Mouse (Mus musculus): ENCODE measurements around the gene Anks1b. TPM values are rescaled to one million over a fixed set of nuclear protein-coding genes. Genes with fewer than 3 reads are reported as not detected.

The Anks1b gene
- polyA plus RNA-seq, 1 experiment from 2014 or later, result 23.6 TPM

DNA sequence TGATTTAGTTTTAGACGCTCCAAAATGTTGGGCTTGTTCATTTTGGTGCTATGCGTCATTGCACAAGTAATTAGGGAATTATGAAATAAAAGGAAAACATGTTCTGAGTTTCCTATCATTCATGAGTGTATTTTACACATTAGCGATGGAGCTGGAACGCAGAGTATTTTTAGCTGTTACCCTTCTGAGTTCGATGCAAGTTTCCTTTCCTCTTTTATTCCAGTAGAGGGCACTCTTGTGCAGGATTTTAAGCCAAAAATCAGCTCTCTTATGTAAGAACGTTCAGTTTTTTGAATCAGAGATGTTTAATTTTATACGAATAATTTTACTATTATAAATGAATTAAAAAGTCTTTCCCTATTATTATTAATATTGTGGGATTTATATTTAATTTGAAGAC is 208.3 kb downstream of the Anks1b start:
- Histone ChIP-seq H3K9me3 (no peaks in the 10 kb centered on the region), H3K4me2 (no peak overlapping the region), H3K27me3 (no peaks in the 10 kb centered on the region), H3K36me3 (replicated peaks) (no peaks in the 10 kb centered on the region), H3K4me3 (replicated peaks) (no peak overlapping the region), H3K9ac (no peak overlapping the region), H3K27ac (no peak overlapping the region), H3K4me1 (no peaks in the 10 kb centered on the region)
- ATAC-seq (ENCODE audit: low FRiP score), result peak; percentile 23; the same call in 1 of the 2 replicates
- WGBS, result 22% methylated on average over 7 of the region's 7 CpGs

DNA sequence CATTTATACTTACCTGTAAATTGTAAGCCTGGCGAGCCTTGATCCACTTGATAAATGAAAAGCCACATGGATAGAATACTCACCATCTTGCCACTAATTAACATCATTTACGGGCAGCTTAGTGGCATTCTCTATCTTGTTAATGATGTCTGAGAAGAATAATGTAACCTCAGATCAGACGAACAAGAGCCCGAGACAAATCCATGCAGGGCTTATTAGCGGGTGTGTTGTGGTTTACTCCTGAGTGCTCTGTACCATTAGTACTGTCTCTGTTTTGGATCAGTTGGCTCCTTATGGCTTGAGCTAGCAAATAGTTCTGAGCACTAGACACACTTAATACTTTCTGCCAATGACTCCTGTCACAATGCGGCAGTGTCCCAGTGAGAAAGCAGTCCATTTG is 220.6 kb downstream of the Anks1b start:
- ATAC-seq (ENCODE audit: low FRiP score), result no peak
- H3K27ac ChIP-seq, result no peak overlapping the region
- no peaks in the 10 kb centered on the region for H3K9me3 ChIP-seq
- no peak overlapping the region for H3K4me3 ChIP-seq (replicated peaks)
- no peak overlapping the region for H3K4me2 ChIP-seq
- no peak overlapping the region for H3K9ac ChIP-seq
- H3K4me1 ChIP-seq, result no peaks in the 10 kb centered on the region
- H3K36me3 ChIP-seq (replicated peaks), result no peaks in the 10 kb centered on the region
- WGBS, result 49% methylated on average over 6 of the region's 6 CpGs
- H3K27me3 ChIP-seq, result no peaks in the 10 kb centered on the region

DNA sequence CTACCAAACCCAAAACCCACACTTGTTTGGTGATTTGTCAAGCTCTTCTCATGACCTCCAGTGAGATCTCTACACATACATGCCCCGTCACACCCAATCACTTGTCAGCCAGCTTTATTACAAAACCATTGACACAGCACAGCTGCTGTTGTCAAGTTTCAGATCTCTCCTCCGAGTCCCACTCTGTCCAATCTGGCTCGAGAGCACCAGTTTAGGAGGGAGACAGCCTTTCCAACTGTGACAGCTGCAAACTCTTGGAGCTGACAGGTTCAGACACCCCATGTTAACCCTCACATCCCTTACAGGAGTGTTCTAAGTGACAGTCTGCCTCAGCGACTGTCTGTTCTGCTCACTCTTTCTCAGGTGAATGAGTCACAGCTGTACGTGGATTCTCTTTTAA is 239.4 kb downstream of the Anks1b start:
- no peak overlapping the region for H3K27ac ChIP-seq
- no peaks in the 10 kb centered on the region for H3K4me1 ChIP-seq
- no peaks in the 10 kb centered on the region for H3K9me3 ChIP-seq
- 77% methylated on average over 5 of the region's 5 CpGs for WGBS
- no peak overlapping the region for H3K4me2 ChIP-seq
- no peak overlapping the region for H3K4me3 ChIP-seq (replicated peaks)
- H3K9ac ChIP-seq, result no peak overlapping the region
- H3K27me3 ChIP-seq, result no peaks in the 10 kb centered on the region
- H3K36me3 ChIP-seq (replicated peaks), result no peaks in the 10 kb centered on the region
- ATAC-seq (ENCODE audit: low FRiP score), result no peak

DNA sequence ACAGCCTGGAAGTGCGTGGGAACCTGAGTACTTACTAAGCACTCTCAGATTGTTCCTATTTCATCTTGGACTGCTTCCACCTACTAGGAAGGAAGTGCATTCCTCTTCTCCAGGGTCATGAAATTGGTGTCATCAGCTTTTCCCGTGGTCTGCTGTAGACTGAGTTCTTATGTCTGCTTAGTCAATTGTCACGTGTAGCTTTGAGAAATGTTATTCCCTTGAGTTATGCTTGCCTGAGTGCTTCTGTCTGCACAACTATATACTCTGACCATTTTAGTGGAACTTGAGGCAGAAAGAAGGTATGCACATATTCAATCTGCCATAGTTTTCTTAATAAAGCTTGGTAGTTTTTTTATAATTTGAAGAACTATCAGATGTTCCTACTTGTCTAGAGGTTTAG is 243.6 kb downstream of the Anks1b start:
- Histone ChIP-seq H3K4me3 (replicated peaks) (no peak overlapping the region), H3K9ac (no peak overlapping the region), H3K9me3 (no peaks in the 10 kb centered on the region), H3K27ac (no peak overlapping the region), H3K27me3 (no peaks in the 10 kb centered on the region), H3K4me1 (no peaks in the 10 kb centered on the region), H3K36me3 (replicated peaks) (no peaks in the 10 kb centered on the region), H3K4me2 (no peak overlapping the region)
- 86% methylated on average over 3 of the region's 3 CpGs for WGBS
- ATAC-seq (ENCODE audit: low FRiP score), result no peak

DNA sequence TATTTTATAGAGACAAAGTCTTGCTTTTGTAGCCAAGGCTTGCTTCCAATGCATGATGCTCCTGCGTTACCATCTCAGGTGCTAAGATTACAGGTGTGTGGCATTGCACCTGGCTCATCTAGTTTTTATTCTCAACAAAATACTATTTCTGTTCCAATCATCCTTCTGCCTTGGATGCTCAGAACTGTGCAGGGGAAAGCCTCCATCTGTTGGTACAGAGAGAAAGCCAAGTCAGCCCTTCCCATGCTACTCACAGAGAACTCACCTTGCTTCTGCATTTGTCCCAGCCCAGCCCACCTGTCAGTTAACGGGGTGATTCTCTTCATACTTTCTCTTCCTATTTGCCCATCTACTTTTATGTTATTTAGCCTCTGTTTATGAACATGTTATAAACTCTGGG is 244.5 kb downstream of the Anks1b start:
- Histone ChIP-seq H3K4me3 (replicated peaks) (no peak overlapping the region), H3K27me3 (no peaks in the 10 kb centered on the region)
- no peak for ATAC-seq (ENCODE audit: low FRiP score)

DNA sequence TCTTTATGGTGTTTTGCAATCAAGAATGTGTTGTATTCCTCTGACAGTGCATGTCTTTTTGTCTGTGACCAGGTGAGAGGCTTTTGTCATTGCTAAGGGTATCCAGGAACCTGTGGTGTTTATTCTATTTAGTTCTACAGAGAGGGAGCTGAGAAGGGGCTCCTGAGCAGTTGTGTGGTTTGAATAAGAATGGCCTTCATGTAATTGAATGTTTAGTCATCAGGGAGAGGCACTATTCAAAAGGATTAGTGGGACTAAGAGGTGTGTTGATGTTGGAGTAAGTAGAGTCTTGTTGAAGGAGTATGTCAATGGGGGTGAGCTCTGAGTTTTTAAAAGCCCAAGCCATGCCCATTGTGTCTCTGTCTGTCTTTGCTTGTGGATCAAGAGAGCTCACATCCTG is 264.2 kb downstream of the Anks1b start:
- H3K4me1 ChIP-seq, result no peaks in the 10 kb centered on the region
- H3K4me2 ChIP-seq, result no peak overlapping the region
- H3K27me3 ChIP-seq, result no peaks in the 10 kb centered on the region
- H3K4me3 ChIP-seq (replicated peaks), result no peak overlapping the region
- no peak for ATAC-seq (ENCODE audit: low FRiP score)
- H3K9me3 ChIP-seq, result no peaks in the 10 kb centered on the region
- no peaks in the 10 kb centered on the region for H3K36me3 ChIP-seq (replicated peaks)
- no peak overlapping the region for H3K9ac ChIP-seq
- H3K27ac ChIP-seq, result no peak overlapping the region

More for the DNA sequence above, 244.5 kb downstream of the Anks1b start:
- WGBS, result 90% methylated on average over 2 of the region's 2 CpGs
- Histone ChIP-seq H3K27ac (no peak overlapping the region), H3K9me3 (no peaks in the 10 kb centered on the region), H3K36me3 (replicated peaks) (no peaks in the 10 kb centered on the region), H3K9ac (no peak overlapping the region), H3K4me1 (no peaks in the 10 kb centered on the region), H3K4me2 (no peak overlapping the region)

DNA sequence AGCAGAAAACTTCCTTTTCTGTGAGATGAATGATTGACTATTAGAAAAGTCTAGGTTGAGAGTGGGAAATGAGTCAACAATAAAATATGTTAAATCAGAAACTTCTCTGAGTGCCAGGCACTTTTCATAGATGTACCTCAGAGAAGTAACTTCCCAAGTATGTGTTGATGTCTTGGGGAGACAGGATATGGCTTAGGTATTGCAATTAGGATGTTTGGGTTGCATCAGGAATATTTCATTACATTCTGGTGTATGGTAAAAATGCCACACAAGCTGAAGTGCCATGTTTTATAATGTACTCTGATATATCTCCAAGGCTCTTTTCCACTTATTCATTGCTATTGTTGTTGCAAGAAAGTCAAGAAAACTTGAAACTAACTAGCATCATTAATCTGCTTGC is 267.6 kb downstream of the Anks1b start:
- Histone ChIP-seq H3K36me3 (replicated peaks) (no peaks in the 10 kb centered on the region), H3K27ac (no peak overlapping the region), H3K4me2 (no peak overlapping the region), H3K4me1 (no peaks in the 10 kb centered on the region), H3K27me3 (no peaks in the 10 kb centered on the region), H3K4me3 (replicated peaks) (no peak overlapping the region), H3K9me3 (no peaks in the 10 kb centered on the region), H3K9ac (no peak overlapping the region)
- no peak for ATAC-seq (ENCODE audit: low FRiP score)

DNA sequence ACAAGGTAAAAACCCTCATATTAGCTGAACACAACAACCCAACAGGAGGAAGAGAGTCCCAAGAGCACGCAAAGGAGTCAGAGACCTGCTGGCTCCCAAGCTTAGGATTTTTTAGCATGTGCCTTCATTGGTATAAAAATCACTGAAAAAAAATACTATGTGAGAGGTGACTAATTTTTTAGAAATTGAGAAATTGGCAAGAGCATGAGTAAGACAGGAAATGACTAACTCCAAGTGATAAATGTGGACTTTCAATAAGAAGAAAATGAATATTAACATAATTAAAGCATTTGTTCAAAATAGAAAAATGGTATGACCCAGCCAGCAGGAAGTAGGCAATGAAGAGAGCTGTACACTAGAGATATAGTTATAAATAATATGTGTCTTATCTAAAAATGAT is 271.1 kb downstream of the Anks1b start:
- no peak overlapping the region for H3K4me2 ChIP-seq
- 97% methylated on average over 1 of the region's 1 CpGs for WGBS
- no peak for ATAC-seq (ENCODE audit: low FRiP score)

DNA sequence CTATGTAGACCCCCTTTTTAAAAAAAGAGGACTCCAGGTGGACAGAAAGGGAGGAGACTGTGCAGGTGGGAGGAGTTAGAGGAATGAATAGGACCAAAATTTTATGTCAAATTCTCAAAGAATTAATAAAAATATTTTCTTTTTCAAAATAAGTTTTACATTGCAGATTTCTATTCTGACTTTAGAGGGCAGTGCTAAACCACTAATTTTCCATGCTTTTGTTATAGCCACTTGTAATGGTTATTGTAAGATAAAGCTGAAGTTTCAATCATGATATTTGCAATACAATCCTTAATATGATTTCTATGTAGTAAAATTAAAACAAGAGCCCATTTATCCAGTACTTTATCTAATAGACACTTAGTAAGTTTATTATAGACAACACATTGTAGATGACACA is 278.2 kb downstream of the Anks1b start:
- no peak overlapping the region for H3K27ac ChIP-seq
- H3K9ac ChIP-seq, result no peak overlapping the region
- ATAC-seq (ENCODE audit: low FRiP score), result no peak
- H3K36me3 ChIP-seq (replicated peaks), result no peaks in the 10 kb centered on the region
- H3K4me1 ChIP-seq, result no peaks in the 10 kb centered on the region
- H3K27me3 ChIP-seq, result no peaks in the 10 kb centered on the region
- no peak overlapping the region for H3K4me2 ChIP-seq
- no peaks in the 10 kb centered on the region for H3K9me3 ChIP-seq
- H3K4me3 ChIP-seq (replicated peaks), result no peak overlapping the region

More for the DNA sequence above, 271.1 kb downstream of the Anks1b start:
- no peaks in the 10 kb centered on the region for H3K36me3 ChIP-seq (replicated peaks)
- no peaks in the 10 kb centered on the region for H3K27me3 ChIP-seq
- no peaks in the 10 kb centered on the region for H3K9me3 ChIP-seq
- H3K27ac ChIP-seq, result no peak overlapping the region
- H3K4me3 ChIP-seq (replicated peaks), result no peak overlapping the region
- no peaks in the 10 kb centered on the region for H3K4me1 ChIP-seq
- H3K9ac ChIP-seq, result no peak overlapping the region

DNA sequence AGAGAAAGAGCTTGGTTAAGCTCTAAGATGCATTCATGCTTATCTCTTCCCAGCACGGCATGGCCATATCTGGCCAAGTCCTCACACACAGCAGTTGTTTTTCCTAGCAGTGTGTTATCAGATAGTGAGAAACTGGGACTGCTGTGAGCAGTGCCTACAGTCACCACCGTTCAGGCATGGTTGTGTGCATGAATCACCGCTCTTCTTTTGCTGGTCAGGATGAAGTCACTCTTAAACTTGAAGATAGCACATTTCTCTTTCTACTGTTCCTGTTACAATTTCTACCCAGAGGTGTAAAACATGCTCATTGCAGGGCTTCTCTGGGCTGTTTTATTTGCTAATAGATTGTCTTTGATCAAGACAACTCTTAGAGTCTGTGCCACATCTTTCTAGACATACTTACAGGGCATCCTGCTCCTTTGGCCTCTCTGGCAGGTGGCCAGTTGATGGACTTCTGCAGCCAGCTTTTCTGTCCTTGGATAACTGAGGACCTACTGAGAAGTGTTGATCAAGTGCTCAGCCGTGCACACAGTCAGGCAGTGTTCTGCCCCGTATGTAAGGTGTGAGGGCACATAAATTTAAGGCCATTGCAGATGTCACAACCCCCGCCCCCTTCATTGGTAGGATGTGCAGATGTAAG is 296.8 kb downstream of the Anks1b start:
- Histone ChIP-seq H3K9ac (no peak overlapping the region), H3K27me3 (no peaks in the 10 kb centered on the region), H3K4me2 (no peak overlapping the region), H3K36me3 (replicated peaks) (no peaks in the 10 kb centered on the region), H3K4me3 (replicated peaks) (no peak overlapping the region), H3K9me3 (no peaks in the 10 kb centered on the region), H3K4me1 (no peaks in the 10 kb centered on the region), H3K27ac (no peak overlapping the region)
- no peak for ATAC-seq (ENCODE audit: low FRiP score)
- WGBS, result 90% methylated on average over 6 of the region's 6 CpGs

DNA sequence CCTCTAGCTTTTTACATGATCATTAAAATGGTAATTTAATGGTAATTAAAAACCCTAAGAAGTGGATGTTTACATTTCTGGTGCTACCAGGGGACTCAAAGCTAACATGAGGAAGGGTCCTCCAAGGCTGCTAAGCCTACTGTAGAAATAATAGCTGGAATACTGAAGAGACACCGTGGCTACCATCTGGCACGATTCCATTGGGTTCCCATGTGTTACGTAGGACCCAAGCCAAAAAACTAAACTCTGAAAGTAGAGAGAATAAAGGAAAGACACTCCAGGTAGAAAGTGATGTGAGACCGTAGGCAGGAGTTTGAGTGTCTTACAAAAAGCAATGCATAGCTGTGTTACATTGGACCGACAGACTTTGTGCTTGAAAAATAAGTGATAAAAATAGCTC is 317.1 kb downstream of the Anks1b start:
- no peak for ATAC-seq (ENCODE audit: low FRiP score)
- H3K4me2 ChIP-seq, result no peak overlapping the region
- no peak overlapping the region for H3K9ac ChIP-seq
- no peaks in the 10 kb centered on the region for H3K4me1 ChIP-seq
- H3K27me3 ChIP-seq, result no peaks in the 10 kb centered on the region
- 61% methylated on average over 5 of the region's 5 CpGs for WGBS
- no peaks in the 10 kb centered on the region for H3K9me3 ChIP-seq
- H3K27ac ChIP-seq, result no peak overlapping the region
- H3K36me3 ChIP-seq (replicated peaks), result no peaks in the 10 kb centered on the region
- no peak overlapping the region for H3K4me3 ChIP-seq (replicated peaks)

DNA sequence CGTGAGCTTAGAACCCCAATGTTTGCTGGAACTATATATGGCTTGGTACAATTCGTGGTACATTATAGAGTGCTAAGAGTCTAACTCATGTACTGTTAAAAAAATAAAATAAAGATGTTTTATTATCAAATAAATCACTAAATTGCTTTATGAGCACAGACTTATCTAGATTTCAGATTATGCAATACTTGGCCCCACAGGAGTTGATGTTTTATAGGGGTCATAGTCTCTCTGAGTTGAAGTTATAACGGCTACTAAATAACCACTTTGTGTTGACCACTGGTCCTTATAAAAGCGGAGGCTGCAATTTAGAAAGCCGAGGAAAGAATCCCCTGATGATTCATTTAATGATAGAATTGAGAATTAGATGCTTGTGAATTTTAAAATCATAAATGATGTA is 323.6 kb downstream of the Anks1b start:
- no peak overlapping the region for H3K27ac ChIP-seq
- H3K4me1 ChIP-seq, result no peaks in the 10 kb centered on the region
- H3K27me3 ChIP-seq, result no peaks in the 10 kb centered on the region
- no peak overlapping the region for H3K9ac ChIP-seq
- WGBS, result 90% methylated on average over 5 of the region's 5 CpGs
- no peak for ATAC-seq (ENCODE audit: low FRiP score)
- H3K9me3 ChIP-seq, result no peaks in the 10 kb centered on the region
- H3K36me3 ChIP-seq (replicated peaks), result no peaks in the 10 kb centered on the region
- no peak overlapping the region for H3K4me3 ChIP-seq (replicated peaks)
- H3K4me2 ChIP-seq, result no peak overlapping the region

DNA sequence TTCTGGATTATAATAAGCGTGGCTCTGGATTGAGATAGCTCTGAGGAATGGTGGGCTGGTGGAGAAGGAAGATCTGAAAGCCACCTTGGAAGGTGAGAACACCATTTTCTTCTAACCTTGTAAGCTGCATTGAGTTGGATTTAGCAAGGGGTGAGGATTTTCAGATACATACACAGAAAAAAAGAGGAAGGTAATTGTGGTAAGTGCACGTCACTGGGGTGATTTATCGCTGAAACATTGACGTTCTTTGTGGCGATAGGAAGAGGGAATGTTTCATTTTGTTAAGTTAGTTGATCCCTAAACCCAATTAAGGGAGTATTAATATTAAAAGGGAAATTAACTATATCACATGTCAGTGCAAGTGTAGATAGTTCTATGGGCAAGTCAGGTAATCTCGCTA is 336.7 kb downstream of the Anks1b start:
- Histone ChIP-seq H3K9ac (no peak overlapping the region), H3K4me1 (no peaks in the 10 kb centered on the region), H3K4me3 (replicated peaks) (no peak overlapping the region), H3K9me3 (no peaks in the 10 kb centered on the region), H3K36me3 (replicated peaks) (no peaks in the 10 kb centered on the region), H3K27ac (no peak overlapping the region), H3K4me2 (no peak overlapping the region), H3K27me3 (no peaks in the 10 kb centered on the region)
- WGBS, result 94% methylated on average over 6 of the region's 6 CpGs
- no peak for ATAC-seq (ENCODE audit: low FRiP score)
